ENCODE assay signal across 7 mouse cellular contexts in genomic region chr17:51179195-51179953, GRCm38 (mm10). TPM values are rescaled to one million over a fixed set of nuclear protein-coding genes. Genes with fewer than 3 reads are reported as not detected.
DNase-seq lines count a peak whose midpoint lies in the region; ATAC-seq lines count a peak whose summit lies in the region.

TSS of gene Tbc1d5 (minus strand) at chr17:51179352.

- H3K9ac ChIP-seq in embryonic facial prominence, embryonic 12.5 days, result peak within 1 kb of the TSS; percentile 93
- peak within 1 kb of the TSS; percentile 97 for H3K9ac ChIP-seq in limb, embryonic 11.5 days (ENCODE audit: low read length)
- peak within 1 kb of the TSS; percentile 95 for H3K9ac ChIP-seq in midbrain, embryonic 14.5 days (replicated peaks; ENCODE audit: low read length)

- no peaks in the 10 kb centered on the region for H3K27me3 ChIP-seq in embryonic facial prominence, embryonic 12.5 days
- H3K27me3 ChIP-seq in limb, embryonic 11.5 days (ENCODE audit: control insufficient read depth, insufficient read depth, low read length), result no peaks in the 10 kb centered on the region
- H3K27me3 ChIP-seq in midbrain, embryonic 14.5 days (ENCODE audit: control insufficient read depth, insufficient read depth, low read length), result no peaks in the 10 kb centered on the region

- peak within 1 kb of the TSS; percentile 68 for H3K4me3 ChIP-seq in embryonic facial prominence, embryonic 12.5 days
- peak within 1 kb of the TSS; percentile 56 for H3K4me3 ChIP-seq in limb, embryonic 11.5 days (ENCODE audit: low read depth, low read length)
- H3K4me3 ChIP-seq in midbrain, embryonic 14.5 days (replicated peaks; ENCODE audit: low read depth, low read length), result peak within 1 kb of the TSS; percentile 82

- H3K27ac ChIP-seq in embryonic facial prominence, embryonic 12.5 days, result peak within 1 kb of the TSS; percentile 96
- H3K27ac ChIP-seq in limb, embryonic 11.5 days (replicated peaks; ENCODE audit: low read depth, low read length), result peak within 1 kb of the TSS; percentile 98
- H3K27ac ChIP-seq in midbrain, embryonic 14.5 days (replicated peaks; ENCODE audit: low read depth, low read length), result peak within 1 kb of the TSS; percentile 99

- peak; percentile 94 for DNase-seq in adrenal gland, postnatal 25 days
- DNase-seq in heart, adult 11 months, result peak; percentile 100
- peak; percentile 93 for DNase-seq in kidney, adult 18-20 months
- DNase-seq in limb, embryonic 11.5 days (ENCODE audit: low spot score), result peak; percentile 90
- DNase-seq in midbrain, embryonic 14.5 days, result peak; percentile 93
- peak; percentile 86 to 89 for DNase-seq in spleen, adult 18-20 months

- H3K4me1 ChIP-seq in embryonic facial prominence, embryonic 12.5 days, result peaks cover 9% of the 10 kb centered on the region; the same call in 1 of the 2 replicates
- H3K4me1 ChIP-seq in limb, embryonic 11.5 days (ENCODE audit: control insufficient read depth, insufficient read depth, low read length), result no peaks in the 10 kb centered on the region
- peaks cover 6% of the 10 kb centered on the region; the same call in 1 of the 2 replicates for H3K4me1 ChIP-seq in midbrain, embryonic 14.5 days (ENCODE audit: control insufficient read depth, insufficient read depth, low read length)

- no peaks in the 10 kb centered on the region for H3K9me3 ChIP-seq in embryonic facial prominence, embryonic 12.5 days
- H3K9me3 ChIP-seq in limb, embryonic 11.5 days (ENCODE audit: control insufficient read depth, low read length), result no peaks in the 10 kb centered on the region
- no peaks in the 10 kb centered on the region for H3K9me3 ChIP-seq in midbrain, embryonic 14.5 days (ENCODE audit: control insufficient read depth, low read length)

- H3K36me3 ChIP-seq in embryonic facial prominence, embryonic 12.5 days, result no peaks in the 10 kb centered on the region
- H3K36me3 ChIP-seq in limb, embryonic 11.5 days (ENCODE audit: control insufficient read depth, insufficient read depth, low read length), result no peaks in the 10 kb centered on the region
- H3K36me3 ChIP-seq in midbrain, embryonic 14.5 days (ENCODE audit: control insufficient read depth, insufficient read depth, low read length), result no peaks in the 10 kb centered on the region

- 2% methylated on average over 54 of the region's 54 CpGs for WGBS in embryonic facial prominence, embryonic 12.5 days
- WGBS in limb, embryonic 11.5 days, result 2% methylated on average over 51 of the region's 54 CpGs
- 3% methylated on average over 54 of the region's 54 CpGs for WGBS in midbrain, embryonic 14.5 days

- H3K4me2 ChIP-seq in embryonic facial prominence, embryonic 12.5 days (replicated peaks), result peak within 1 kb of the TSS; percentile 58
- peak within 1 kb of the TSS; percentile 69 for H3K4me2 ChIP-seq in limb, embryonic 11.5 days (ENCODE audit: low read depth, severe bottlenecking)
- H3K4me2 ChIP-seq in midbrain, embryonic 14.5 days (ENCODE audit: low read length), result peak within 1 kb of the TSS; percentile 78

- ATAC-seq in embryonic facial prominence, embryonic 12.5 days (ENCODE audit: insufficient number of reproducible peaks, insufficient read depth, low FRiP score, low TSS enrichment), result peak; percentile 94
- peak; percentile 96 for ATAC-seq in limb, embryonic 11.5 days (ENCODE audit: insufficient number of reproducible peaks, low FRiP score, low TSS enrichment, low read depth)
- ATAC-seq in midbrain, embryonic 14.5 days (ENCODE audit: low FRiP score, low TSS enrichment), result peak; percentile 96

RNA-seq across cellular contexts. Expression of gene Tbc1d5, which starts in this region (rescaled TPM):
- total RNA-seq in adrenal gland, postnatal 25 days (2021), result 27.7 and 29.8 TPM in 2 replicates
- polyA plus RNA-seq in embryonic facial prominence, embryonic 12.5 days (2016; fragmentation: Nextera tagmentation; extraction: Ambion mirVana), result 10.9 and 13.0 TPM in 2 replicates
- polyA plus RNA-seq in limb, embryonic 11.5 days (2014; fragmentation: Nextera tagmentation; extraction: Ambion mirVana), result 11.0 and 12.4 TPM in 2 replicates
- 7.2 and 8.4 TPM in 2 replicates for polyA plus RNA-seq in midbrain, embryonic 14.5 days (2014; fragmentation: Nextera tagmentation; extraction: Ambion mirVana)

Comparison
In these comparisons a context has a peak if more than half of its experiments do, and no peak if none do; other contexts are left out.
1. Peak in every context shown above with its lines: DNase-seq, ATAC-seq, H3K4me3 ChIP-seq and H3K27ac ChIP-seq.